Mouse (Mus musculus) spleen, postnatal 4 days (tissue): ENCODE results near the gene Fscn1.

Experiments used
- DNase-seq, 2 experiments: peaks; one replicate each; pipeline ENCODE4 v3.0.0; 2022; ENCODE audit warnings: low spot score in 2 of 2

Fscn1 gene

GRCm38 (mm10) chr5:142973971-142974370 is 13.8 kb downstream of the Fscn1 start:
- no peak for DNase-seq

DNA sequence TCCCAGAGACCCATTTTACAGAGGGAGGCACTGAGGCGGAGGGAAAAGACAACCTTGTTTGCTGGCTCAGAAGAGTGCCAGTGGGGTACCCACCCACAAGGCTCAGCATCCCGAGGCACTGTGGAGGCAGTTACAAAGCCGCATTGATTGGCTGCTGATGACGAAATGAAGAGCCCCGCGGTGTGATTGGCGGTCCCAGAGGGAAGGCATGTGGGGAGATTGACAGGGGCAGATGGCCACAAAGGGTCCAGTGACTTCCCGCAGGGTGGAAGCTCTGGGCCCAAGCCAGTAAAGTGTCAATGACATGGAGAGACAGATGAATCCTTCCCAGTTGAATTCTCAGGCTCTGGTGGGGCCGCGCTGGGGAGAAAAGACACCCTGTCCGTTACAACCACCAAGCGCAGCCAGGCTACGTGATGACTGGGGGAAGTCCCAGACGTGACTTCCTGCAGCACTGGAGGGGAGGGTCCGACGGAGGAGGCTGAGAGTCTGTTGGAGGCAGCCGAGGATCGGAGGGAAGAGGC is 14.5 kb downstream of the Fscn1 start:
- DNase-seq: no peak

DNA sequence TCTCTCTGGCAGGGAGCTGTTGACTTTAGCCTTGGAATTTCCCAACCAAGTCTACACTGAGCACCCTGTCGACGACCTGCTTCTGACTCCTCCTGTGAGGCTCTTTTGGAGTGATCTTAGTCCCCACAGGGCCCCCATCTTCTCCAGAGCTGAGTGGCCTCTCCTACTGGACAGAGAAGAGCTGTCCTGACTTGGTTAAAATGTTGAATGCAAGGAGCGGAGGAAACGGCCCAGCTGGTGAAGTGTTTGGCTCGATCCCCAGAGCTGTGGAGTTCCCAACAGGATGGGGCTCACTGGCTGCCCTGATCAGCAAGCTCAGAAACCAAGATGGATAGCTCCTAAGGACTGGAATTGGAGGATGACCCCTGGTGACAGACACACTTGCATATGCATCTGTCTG is 16.4 kb downstream of the Fscn1 start:
- DNase-seq: no peak

DNA sequence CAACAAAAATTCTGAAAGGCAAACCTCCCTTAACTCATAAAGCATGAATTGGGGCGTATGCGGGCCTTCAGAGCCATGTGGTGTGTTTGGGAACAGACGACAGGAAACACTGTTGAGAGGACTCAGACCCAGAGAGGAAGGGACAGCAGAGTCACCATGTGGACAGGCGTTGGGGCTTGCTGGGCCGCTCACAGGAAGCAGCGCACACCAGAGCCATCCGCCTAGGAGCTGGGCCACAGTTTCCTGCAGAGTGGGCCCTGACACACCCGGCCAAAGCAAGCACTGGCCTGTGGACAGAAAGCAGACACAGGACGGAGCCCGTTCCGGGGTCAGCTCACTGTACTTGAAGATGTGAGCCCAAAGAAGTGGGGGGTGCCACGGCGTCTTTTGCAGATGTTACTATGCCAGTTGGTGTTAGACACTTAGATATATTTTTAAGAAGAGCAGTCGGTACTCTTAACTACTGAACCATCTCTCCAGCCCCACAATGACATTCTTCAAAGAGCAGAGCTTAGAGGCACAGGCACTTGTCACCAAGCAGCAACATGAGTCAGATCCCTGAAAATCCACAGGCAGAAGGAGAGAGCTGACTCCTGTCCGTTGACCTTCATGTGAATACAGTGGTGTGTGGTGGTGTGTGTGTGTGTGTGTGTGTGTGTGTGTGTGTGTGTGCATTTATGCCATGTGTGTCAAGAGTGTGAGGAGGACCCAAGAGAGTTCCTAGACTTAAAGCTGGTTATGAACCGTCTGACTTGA is 22.1 kb downstream of the Fscn1 start:
- no peak for DNase-seq

DNA sequence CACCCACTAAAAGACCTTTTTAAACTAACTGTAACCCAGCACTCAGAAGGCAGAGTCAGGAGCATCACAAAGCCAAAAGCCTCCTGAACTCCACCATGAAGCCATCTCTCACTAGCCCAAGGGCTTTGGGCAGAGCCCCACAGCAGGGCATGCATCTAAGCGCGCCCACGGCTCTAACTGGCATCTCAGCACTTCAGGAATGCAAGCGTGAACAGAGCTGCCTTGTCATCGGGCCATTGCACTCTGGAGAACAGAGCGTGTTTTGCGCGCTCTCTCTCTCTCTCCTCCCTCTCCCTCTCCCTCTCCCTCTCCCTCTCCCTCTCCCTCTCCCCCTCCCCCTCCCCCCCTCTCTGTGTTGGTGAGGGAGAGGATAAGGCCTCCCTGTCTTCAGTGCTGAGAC is 23.0 kb downstream of the Fscn1 start:
- no peak for DNase-seq

GRCm38 (mm10) chr5:142984271-142984670 is 24.1 kb downstream of the Fscn1 start:
- no peak for DNase-seq

DNA sequence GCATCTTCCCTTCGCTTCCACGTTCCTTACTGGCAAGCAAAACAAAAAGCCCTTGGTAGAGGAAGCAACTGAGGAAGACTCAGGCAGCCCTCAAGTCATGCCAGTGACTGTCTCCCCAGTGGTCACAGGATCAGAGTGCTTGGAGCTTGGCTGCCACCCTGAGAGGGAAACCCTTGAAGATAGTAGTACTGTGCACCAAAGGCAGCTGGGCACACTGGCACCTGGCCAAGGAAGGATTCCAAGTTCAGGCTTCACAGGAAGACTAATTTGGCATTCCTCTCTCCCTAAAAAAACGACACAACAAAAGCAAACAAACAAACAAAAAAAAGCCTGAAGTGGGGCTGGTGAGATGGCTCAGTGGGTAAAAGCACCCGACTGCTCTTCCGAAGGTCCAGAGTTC is 28.4 kb downstream of the Fscn1 start:
- DNase-seq: no peak

- DNase-seq: no peak
Observed at GRCm38 (mm10) chr5:142989167-142989566, 29.0 kb downstream of the Fscn1 start.

DNA sequence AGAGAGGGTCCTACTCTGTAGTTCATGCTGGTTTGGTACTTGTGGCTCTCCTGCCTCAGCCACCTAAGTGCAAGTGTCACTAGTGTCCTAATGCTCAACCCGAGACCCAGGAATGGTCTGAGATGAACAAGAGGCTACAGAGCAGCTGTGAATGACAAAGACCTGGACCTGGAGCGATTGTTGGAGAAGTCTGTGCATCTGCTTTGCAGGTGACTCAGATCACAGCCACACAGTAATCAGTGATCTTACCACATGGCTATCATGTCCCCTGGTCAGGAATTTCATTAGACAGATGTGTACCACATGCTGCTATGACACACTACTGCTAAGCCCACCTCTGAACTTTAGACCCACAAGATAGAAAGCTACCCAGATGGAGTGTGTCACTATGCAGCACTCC is 34.6 kb downstream of the Fscn1 start:
- no peak for DNase-seq

- DNase-seq: no peak
Observed at GRCm38 (mm10) chr5:142997526-142997925, 37.4 kb downstream of the Fscn1 start.

GRCm38 (mm10) chr5:142998171-142998570 is 38.0 kb downstream of the Fscn1 start:
- no peak for DNase-seq

DNA sequence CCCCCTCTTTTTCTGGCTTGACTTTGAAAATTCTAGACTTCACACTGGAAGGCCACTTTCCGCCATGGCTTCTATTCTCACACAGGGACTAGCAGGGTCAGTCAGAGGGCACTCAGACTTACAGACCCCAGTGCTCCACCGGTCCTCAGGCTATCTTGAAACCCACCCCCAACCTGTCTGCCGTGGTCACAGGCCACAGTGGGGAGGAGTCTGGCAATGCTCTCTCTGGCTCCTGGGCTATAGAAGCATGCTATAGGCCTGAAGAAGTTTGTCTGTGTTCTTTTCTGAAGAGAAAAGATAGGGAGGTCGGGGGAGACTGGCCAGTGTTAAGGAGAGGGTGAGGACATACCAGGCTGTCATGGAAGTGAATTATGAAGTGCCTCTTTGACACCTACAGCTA is 39.9 kb downstream of the Fscn1 start:
- DNase-seq: no peak

- no peak for DNase-seq
Observed at GRCm38 (mm10) chr5:143000654-143001500, 40.7 kb downstream of the Fscn1 start.

DNA sequence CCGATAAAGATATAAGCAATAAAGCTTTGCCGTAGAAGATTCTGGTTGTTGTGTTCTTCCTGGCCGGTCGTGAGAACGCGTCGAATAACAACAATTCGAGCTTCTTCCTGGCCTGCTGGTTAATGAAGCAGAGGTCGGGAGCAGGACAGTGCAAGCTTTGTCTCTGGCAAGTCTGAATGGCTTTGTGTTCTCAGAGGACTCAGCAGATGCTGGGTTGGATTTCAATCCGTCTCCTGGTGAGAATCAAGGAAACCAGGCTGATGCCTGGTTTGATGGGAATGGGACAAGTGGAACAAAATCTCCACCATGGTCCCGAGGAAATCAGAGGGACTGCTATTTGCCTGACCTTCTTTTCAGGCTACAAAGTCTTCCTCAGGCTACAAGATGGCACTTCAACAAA is 49.2 kb downstream of the Fscn1 start:
- no peak for DNase-seq

DNA sequence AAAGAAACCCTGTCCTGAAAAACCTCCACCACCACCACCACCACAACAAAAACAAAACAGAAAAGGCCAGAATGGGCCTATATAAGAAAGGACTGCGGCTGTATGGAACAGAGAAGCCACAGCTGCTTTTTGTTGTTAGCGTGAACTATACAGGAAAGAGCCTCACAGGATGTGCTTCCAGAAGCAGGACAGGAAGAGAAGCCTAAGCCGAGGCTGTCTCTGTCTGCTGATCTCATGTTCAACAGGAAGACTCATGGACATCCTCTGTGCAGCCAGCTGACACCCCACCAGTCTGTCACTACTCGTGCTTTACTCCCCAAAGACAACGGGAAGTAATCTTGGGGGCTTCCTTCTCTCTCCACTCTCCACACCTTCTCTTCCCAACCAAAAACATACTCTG is 57.3 kb downstream of the Fscn1 start:
- DNase-seq: no peak
